Mouse (Mus musculus) limb, embryonic 10.5 days (tissue): ENCODE measurements at regions not wholly inside any gene's neighbourhood (a gene's known extent, or its start where the extent isn't known, plus 50 kb on each side); places are given as distances from the start of the nearest gene placed in this dataset.

Source experiments
- DNase-seq: peaks from one replicate; pipeline ENCODE4 v3.0.0-alpha.2; 2017; ENCODE audit warnings: low spot score
- H3K27ac ChIP-seq: fragments of 300-500 bp; sonication (generic); 2 replicates; pipeline ENCODE4 v1.5.1; 2016; ENCODE audit warnings: mild to moderate bottlenecking
- H3K27me3 ChIP-seq: fragments of 300-500 bp; sonication (generic); 2 replicates; pipeline ENCODE4 v1.6.1; 2016; ENCODE audit warnings: low read depth, mild to moderate bottlenecking; ENCODE audit not compliant: poor library complexity, severe bottlenecking
- H3K36me3 ChIP-seq: fragments of 300-500 bp; sonication (generic); 2 replicates; pipeline ENCODE4 v1.6.1; 2016; ENCODE audit warnings: mild to moderate bottlenecking, moderate library complexity
- H3K4me1 ChIP-seq: fragments of 300-500 bp; sonication (generic); 2 replicates; pipeline ENCODE4 v1.6.1; 2016
- H3K4me3 ChIP-seq: fragments of 300-500 bp; sonication (generic); 2 replicates; pipeline ENCODE4 v1.5.1; 2016; ENCODE audit warnings: mild to moderate bottlenecking, moderate library complexity
- H3K9me3 ChIP-seq: fragments of 300-500 bp; sonication (generic); replicated peaks from 2 replicates; pipeline ENCODE4 v1.6.1; 2016; ENCODE audit warnings: mild to moderate bottlenecking
- WGBS: fragments of 180-500 bp; shearing (Covaris S2); methylation state at CpG from one replicate; pipeline ENCODE4 v1.1.7; 2016; 5-methylcytosine and 5-hydroxymethylcytosine counted together

DNA sequence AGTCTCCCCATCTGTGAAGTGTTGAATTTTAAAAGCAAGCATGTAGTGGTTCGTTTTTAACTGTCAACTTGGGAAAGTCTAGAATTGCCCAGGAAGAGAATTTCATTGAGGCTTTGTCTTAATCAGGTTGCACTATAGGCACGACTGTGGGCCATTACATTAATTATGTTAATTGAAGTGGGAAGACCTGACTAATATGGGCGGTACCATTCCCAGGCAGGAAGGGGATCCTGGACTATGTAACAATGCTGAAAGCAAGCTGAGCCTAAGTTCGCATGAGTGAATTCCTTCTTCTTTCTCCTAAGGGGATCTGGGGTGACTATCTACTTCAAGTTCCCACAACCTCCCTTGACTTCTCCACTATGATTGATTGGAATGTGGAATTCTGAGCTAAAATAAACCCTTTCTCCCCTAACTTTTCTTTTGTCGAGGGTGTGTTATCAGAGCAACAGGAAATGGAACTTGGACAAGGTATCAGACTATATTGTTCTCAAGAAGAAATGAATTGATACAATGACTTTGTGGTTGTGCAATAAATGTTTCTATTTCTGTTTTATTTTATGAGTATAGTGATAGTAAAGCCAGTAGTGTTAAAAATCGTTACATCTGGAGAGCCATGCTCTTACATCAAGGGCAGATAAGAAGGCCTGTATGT, 285.2 kb upstream of the Adgrl2 start:
- Histone ChIP-seq H3K9me3 (no peaks in the 10 kb centered on the region), H3K27ac (no peak overlapping the region), H3K27me3 (no peaks in the 10 kb centered on the region), H3K36me3 (no peaks in the 10 kb centered on the region), H3K4me1 (peaks cover 13% of the 10 kb centered on the region), H3K4me3 (no peak overlapping the region)
- no peak for DNase-seq
- 79% methylated on average over 6 of the region's 6 CpGs for WGBS

DNA sequence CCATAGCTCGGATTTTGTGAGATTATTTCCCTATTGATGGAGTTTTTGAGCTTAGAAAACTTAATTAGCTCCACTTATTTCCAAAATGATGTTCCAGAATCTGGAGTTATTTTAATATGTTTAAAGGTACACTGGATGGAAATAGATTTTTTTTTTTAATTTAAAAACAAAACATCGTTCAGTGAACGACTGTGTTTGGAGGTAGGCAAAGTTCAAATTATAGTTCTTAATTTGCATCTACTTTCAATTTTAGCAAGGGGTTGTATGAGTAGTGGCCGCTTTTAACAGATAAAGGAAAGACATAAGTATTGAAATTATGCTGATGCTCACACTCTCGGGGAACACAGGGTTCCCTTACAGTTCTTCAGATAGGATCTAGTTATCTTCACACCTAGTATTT, 284.6 kb upstream of the Adgrl2 start:
- no peaks in the 10 kb centered on the region for H3K27me3 ChIP-seq
- DNase-seq: no peak
- 89% methylated on average over 5 of the region's 5 CpGs for WGBS
- H3K4me1 ChIP-seq: peaks cover 13% of the 10 kb centered on the region
- no peak overlapping the region for H3K27ac ChIP-seq
- no peaks in the 10 kb centered on the region for H3K36me3 ChIP-seq
- no peaks in the 10 kb centered on the region for H3K9me3 ChIP-seq
- no peak overlapping the region for H3K4me3 ChIP-seq

DNA sequence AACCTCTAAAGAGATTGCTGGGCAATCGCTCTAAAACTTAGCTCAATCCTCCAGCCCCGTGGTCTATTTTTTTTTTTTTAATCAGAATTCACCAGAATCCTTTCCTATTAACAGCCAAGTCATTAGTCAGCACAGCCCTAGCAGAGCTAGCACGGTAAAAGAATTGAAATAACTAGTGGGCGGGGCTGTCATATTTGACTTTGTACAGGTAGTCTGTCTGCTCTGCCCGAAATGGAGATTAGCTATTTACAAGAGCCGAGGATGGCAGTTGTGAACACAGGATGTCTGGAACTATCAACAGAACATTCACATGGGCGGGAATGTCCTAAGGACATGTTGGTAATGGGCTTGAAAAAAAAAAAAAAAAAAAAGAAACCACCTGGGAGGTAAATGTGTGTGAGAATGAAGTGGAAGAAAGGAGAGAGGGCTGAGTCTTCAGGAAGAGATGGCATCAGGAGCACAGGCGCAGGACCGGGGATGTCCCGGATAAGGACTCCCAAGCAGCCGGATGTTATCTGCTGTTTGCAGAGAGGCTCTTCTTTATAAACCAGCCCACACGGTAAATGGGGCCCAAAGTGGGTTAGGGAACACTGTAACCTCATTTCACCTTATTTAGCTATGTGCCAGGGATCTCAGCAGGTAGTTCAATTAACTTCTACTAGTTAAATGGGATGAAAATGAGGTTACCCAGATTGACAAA, 283.8 kb upstream of the Adgrl2 start:
- Histone ChIP-seq H3K4me1 (peaks cover 13% of the 10 kb centered on the region), H3K4me3 (no peak overlapping the region), H3K36me3 (no peaks in the 10 kb centered on the region), H3K9me3 (no peaks in the 10 kb centered on the region), H3K27me3 (no peaks in the 10 kb centered on the region), H3K27ac (no peak overlapping the region)
- no peak for DNase-seq
- WGBS: 54% methylated on average over 12 of the region's 12 CpGs

DNA sequence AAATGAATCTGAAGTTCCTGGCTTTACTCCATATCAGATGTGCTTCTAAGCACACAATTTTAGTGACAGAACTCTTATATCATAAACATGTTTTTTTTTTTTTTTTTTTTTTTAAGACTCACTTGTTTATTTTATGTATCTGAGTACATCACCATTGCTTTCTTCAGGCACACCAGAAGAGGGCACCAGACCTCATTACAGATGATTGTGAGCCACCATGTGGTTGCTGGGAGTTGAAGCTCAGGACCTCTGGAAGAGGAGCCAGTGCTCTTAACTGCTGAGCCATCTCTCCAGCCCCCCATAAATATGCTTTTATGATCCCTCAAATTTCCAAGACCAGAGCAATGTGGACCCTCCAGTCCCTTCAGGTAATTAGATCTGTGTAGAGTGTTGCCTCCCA, 280.1 kb upstream of the Adgrl2 start:
- Histone ChIP-seq H3K36me3 (no peaks in the 10 kb centered on the region), H3K4me3 (no peak overlapping the region), H3K27ac (no peak overlapping the region), H3K27me3 (no peaks in the 10 kb centered on the region), H3K9me3 (no peaks in the 10 kb centered on the region), H3K4me1 (peaks cover 7% of the 10 kb centered on the region)
- DNase-seq: no peak

DNA sequence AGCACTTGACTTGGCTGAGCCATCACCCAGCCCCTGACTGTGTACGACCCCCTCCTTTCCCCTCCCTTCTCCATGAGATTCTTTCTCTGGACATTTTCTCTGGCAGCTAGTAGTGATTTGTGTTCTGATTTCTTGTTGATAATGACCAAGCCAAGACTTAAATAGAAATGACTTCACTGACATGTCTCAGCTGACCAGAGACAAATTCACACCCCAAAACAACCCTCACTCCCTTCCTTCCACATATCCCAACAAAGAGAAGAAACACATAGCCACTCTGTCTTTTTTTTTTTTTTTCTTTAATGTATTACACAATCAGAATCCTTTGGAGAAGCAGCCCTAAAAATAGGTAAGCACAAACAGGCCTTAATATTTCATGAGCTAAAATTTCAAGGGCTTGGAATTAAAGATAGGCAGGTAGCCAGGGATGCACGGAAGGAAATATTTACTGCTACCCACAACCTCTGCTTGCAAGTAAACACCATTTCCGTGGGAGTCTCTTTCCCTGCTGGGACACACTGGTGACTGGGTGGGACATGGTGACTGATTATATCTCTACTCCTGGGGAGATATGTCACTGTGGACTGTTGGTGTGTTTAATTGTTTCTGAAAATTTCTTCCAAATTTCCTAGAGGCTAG, 272.1 kb upstream of the Adgrl2 start:
- no peaks in the 10 kb centered on the region for H3K27me3 ChIP-seq
- WGBS: 84% methylated on average over 3 of the region's 3 CpGs
- no peaks in the 10 kb centered on the region for H3K36me3 ChIP-seq
- no peak for DNase-seq
- no peaks in the 10 kb centered on the region for H3K9me3 ChIP-seq
- H3K4me3 ChIP-seq: no peak overlapping the region
- no peak overlapping the region for H3K27ac ChIP-seq
- H3K4me1 ChIP-seq: no peaks in the 10 kb centered on the region

DNA sequence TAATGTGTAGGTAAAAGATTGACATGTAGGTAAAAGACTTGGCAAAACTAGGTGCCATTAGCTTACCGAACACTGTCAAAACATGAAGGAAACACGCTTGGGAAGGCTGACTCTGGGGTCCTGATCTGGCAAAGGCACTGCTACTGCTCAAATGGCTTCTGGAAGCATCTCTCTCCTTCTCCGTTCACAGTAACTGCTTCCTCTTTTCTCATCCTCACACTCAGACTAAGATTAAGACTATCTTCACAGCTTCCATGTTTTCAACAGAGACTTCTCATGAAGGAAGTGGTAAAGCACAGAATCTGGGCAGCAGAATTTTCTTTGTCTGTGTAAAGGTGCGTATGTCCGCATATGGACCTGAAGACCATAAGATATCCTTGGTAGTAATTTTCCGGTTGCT, 271.4 kb upstream of the Adgrl2 start:
- no peak for DNase-seq
- Histone ChIP-seq H3K36me3 (no peaks in the 10 kb centered on the region), H3K27ac (no peak overlapping the region), H3K27me3 (no peaks in the 10 kb centered on the region), H3K9me3 (no peaks in the 10 kb centered on the region), H3K4me1 (peaks cover 4% of the 10 kb centered on the region; the same call in 1 of the 2 replicates), H3K4me3 (no peak overlapping the region)
- WGBS: 94% methylated on average over 6 of the region's 6 CpGs

DNA sequence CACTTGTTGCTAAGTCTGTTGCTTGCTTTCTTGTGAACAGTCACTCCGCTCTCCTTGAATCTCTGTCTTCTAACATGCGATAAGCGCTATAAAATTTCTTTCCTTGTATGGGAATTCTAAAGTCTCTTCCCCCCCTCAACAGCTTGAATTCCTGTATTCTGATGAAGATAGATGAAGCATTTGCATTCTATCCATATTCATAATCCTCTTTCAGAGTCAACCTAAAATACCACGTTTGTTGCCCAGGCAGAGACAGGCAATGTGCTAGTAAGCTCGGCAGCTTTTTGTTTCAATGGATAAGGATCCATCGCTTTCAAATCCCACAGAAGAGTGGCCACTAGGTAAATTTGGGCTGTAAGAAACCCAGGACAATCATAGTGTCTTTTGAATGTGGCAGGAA, 268.5 kb upstream of the Adgrl2 start:
- no peaks in the 10 kb centered on the region for H3K36me3 ChIP-seq
- H3K9me3 ChIP-seq: no peaks in the 10 kb centered on the region
- H3K27ac ChIP-seq: no peak overlapping the region
- DNase-seq: no peak
- no peak overlapping the region for H3K4me3 ChIP-seq
- 91% methylated on average over 6 of the region's 6 CpGs for WGBS
- no peaks in the 10 kb centered on the region for H3K27me3 ChIP-seq
- H3K4me1 ChIP-seq: peaks cover 9% of the 10 kb centered on the region

DNA sequence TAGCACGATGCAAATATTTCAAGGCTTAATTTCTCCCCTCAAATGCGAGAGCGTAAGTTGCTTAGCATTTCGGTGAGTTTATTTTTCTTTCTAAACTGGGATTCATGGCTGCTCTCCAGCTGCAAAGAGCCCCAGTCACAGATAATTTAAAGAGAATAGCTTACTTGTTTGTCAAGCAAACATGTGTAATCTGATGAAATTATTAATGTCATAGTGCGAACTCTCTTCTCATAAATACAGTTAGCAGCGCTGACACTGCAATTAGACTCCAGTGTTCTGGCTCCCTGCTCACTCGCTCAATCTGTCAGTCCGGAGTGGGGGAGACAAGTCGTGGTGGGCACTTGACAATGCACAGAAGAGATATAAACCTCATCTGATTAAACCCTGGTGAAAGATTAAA, 266.5 kb upstream of the Adgrl2 start:
- Histone ChIP-seq H3K4me1 (peaks cover 9% of the 10 kb centered on the region), H3K9me3 (no peaks in the 10 kb centered on the region), H3K4me3 (no peak overlapping the region), H3K36me3 (no peaks in the 10 kb centered on the region), H3K27me3 (0 out of 2 replicates have a peak, but pooled peaks cover 7% of the 10 kb centered on the region), H3K27ac (no peak overlapping the region)
- 76% methylated on average over 9 of the region's 9 CpGs for WGBS
- DNase-seq: no peak

DNA sequence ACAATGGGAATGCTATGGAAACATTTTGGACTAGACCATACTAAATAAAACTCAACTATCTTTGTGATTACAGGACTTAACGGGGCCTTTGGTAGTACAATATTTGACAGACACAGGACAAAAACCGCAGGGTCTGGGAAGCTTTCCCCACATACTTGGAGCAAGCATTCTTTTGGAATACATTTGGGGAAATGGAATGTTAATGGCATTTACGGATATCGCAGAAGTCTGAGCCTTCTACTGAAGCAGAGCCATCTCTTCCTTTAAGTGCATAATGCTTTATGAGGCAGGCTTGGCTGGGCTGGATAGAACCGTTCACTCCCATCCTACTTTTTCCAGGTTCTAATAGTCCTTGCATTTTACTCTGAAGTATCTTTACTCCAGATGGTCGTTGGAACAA, 262.7 kb upstream of the Adgrl2 start:
- H3K9me3 ChIP-seq: no peaks in the 10 kb centered on the region
- H3K36me3 ChIP-seq: no peaks in the 10 kb centered on the region
- H3K27ac ChIP-seq: no peak overlapping the region
- H3K4me1 ChIP-seq: peaks cover 13% of the 10 kb centered on the region
- H3K4me3 ChIP-seq: no peak overlapping the region
- H3K27me3 ChIP-seq: 0 out of 2 replicates have a peak, but pooled peaks cover 7% of the 10 kb centered on the region
- no peak for DNase-seq
- 92% methylated on average over 6 of the region's 6 CpGs for WGBS

DNA sequence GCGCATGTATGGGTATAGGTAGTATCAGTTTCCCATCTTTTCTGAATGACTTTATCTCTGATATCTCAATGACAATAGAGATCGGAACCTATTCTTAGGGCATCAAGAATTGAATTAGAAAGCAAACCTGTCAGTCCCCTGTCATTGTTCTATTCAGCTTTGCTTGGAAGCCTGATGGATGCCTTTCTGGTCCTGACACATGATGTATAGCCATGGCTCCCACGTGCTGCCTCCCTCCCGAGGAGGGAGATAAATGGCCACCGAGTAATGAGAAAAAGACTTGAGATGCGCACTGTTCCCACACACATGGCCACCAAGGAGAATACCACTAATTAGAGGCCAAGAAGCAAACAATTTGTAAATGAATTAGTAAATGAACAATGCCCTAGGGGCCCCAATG, 261.8 kb upstream of the Adgrl2 start:
- H3K27ac ChIP-seq: no peak overlapping the region
- 0 out of 2 replicates have a peak, but pooled peaks cover 7% of the 10 kb centered on the region for H3K27me3 ChIP-seq
- H3K36me3 ChIP-seq: no peaks in the 10 kb centered on the region

DNA sequence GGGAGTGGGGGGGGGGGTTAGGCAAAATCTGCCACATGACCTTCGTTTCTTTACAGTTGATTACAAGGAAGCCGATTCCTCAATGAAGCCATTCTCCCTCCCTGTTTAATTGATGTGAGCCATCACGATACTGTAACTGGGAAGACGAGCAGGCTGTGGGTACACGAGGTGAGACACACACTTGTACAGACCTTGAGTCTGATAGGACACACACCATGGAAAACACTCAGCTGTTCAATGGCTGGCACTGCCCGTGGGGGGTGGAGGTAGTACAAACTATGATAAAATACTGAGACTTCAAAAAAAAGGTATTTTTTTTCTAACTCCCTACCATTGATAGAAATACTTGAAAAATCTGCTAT, 257.3 kb upstream of the Adgrl2 start:
- 82% methylated on average over 6 of the region's 6 CpGs for WGBS

More for the DNA sequence above, 261.8 kb upstream of the Adgrl2 start:
- no peak for DNase-seq
- H3K9me3 ChIP-seq: no peaks in the 10 kb centered on the region
- peaks cover 18% of the 10 kb centered on the region for H3K4me1 ChIP-seq
- WGBS: 62% methylated on average over 6 of the region's 6 CpGs
- no peak overlapping the region for H3K4me3 ChIP-seq

DNA sequence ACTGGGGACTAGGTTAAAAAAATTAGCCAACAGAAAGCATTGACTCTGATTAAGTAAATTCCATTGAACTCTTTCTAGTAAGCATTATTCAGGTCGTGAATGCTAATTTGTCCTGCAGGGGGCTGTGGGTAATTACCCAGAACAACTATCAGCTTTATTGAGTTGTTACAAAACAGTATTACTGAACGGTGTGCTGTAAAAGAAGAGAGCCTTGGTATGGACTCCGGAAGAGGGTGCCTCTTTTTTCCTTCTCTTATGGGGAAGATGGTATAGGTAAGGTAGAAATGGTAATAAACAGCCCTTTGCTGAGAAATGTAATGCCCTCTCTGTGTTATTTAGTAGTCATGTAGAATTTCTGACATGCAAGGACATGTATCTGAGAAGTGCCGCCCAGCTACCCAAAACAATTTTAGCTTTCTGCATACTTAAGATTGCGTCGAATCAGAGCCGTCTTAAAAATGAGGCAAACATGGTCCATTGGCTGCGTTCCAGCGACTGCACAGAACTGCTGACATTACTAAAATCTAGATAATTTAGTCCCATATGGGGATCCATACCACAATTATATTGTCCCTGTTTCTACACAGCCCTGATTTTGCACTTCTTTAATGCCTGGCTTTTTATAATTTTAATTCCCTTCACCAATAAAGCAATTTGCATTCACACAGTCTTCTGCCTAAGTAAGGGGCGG, 256.7 kb upstream of the Adgrl2 start:
- DNase-seq: no peak
- Histone ChIP-seq H3K4me3 (no peak overlapping the region), H3K27ac (no peak overlapping the region), H3K9me3 (no peaks in the 10 kb centered on the region), H3K4me1 (peaks cover 13% of the 10 kb centered on the region), H3K36me3 (no peaks in the 10 kb centered on the region), H3K27me3 (0 out of 2 replicates have a peak, but pooled peaks cover under 1% of the 10 kb centered on the region)
- WGBS: 78% methylated on average over 10 of the region's 10 CpGs

More for the DNA sequence above, 257.3 kb upstream of the Adgrl2 start:
- Histone ChIP-seq H3K27me3 (0 out of 2 replicates have a peak, but pooled peaks cover 6% of the 10 kb centered on the region), H3K4me1 (peaks cover 13% of the 10 kb centered on the region), H3K9me3 (no peaks in the 10 kb centered on the region), H3K27ac (no peak overlapping the region), H3K4me3 (no peak overlapping the region), H3K36me3 (no peaks in the 10 kb centered on the region)
- no peak for DNase-seq

DNA sequence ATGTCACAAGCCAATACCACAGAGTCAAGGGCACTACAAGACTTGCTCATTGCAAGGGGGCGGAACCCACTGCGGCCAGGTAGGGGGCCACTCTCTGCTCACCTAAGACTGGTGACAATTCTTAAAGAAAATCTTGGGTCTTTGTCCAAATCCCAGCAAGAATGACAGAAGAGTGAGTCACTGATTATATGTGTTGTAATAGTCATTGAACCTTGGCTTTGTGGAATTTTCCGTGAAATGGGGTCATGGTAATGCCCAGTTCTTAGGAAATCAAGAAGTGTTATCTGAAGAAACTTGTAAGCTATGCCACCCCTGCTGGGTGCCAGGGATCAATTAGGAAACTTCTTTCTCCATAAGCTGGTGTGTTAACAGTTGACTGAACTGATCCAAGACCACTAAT, 249.3 kb upstream of the Adgrl2 start:
- WGBS: 96% methylated on average over 3 of the region's 3 CpGs
- H3K27me3 ChIP-seq: no peaks in the 10 kb centered on the region
- H3K27ac ChIP-seq: no peak overlapping the region
- no peaks in the 10 kb centered on the region for H3K4me1 ChIP-seq
- no peaks in the 10 kb centered on the region for H3K36me3 ChIP-seq
- H3K4me3 ChIP-seq: no peak overlapping the region
- H3K9me3 ChIP-seq: no peaks in the 10 kb centered on the region
- no peak for DNase-seq
